Mouse (Mus musculus) T-helper 2 cell (primary cell): ENCODE results near the gene Zfhx3.

ENCODE experiments used
- in situ Hi-C: fragments of 300-600 bp; cut with MboI, MseI; formaldehyde crosslinking; loops from one replicate; pipeline ENCODE4 v1.15.1; 2025; ENCODE audit warnings: high pct_unique_total_duplicates

Gene Zfhx3

DNA sequence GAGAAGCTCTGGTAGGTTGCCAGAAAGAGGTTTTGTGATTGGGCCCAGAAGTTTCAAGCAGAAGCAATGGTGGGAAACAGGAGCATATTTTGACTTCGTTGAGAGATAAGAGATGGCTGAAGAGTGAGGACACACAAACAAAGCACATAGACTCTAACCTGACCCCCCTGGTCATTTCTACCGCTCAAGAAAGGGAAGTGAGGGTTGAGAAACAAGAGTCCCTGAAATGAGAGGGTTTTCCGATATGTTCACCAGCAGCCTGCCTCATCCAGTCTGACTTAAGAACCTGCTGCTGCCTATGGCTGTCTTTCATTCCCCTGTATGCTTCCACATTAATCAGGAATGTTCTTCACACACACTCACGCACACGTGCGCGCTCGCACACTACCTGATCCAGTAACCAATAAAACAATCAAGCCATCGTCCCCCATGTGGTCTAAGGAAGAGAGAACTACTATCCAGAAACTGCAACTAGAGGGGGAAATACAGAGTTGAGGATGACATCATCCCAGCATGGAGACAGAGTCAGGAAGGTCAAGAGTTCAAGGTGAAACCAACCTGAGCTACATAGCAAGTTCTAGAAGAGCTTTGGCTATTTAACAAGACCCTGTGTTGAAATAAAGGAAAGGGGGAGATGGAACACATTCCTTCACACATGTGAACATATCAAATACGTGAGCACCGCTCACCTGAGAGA lies 649.7 kb downstream of the Zfhx3 start:
- in situ Hi-C loops: no loop called here

DNA sequence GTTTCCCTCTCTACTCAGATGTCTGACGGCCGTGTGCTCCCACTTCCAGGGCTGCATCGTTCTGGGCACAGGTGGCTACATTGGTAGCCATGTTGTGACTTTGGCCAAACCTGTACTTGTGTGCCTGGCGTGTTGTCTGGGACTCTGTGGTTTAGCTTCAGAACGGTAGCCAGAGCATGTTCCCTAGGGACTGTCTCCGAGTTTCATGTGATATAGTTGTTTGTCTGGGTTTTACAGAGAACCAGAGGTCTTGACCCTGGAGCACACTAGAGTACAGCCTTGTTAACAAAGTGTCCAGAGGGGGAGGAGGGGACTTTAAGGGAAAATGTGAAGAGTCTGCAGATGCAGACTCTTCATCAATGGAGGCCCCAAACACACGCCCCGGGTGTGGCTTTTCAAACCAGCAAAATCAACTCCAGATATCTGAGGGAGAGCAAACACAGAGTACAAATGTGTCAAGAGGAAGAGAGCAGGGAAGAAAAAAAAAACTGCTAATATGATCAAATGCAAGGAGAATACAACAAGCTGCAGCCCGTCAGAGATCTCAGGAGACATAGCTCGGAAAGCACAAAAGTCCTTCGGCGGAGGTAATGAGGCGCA lies 650.6 kb downstream of the Zfhx3 start:
- in situ Hi-C loops: no loop called here

DNA sequence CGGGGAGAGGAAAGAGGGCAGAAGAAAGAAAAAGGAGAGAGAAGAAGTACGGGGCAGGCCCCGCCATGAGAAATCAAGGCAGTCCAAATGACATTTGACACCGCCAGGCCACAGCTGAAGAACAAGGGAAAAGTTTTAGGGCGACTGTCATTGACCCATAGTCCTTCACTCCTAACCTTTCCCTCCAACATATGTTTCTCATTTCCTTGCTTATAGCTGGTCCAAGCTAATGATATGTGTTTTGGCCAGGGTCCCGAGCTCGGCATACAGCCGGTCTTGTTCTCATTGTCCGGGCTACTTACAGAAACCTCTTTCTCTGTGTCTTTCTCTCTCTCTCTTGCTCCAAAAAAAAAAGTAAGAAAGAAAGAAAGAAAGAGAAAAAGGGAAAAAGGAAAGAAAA lies 651.4 kb downstream of the Zfhx3 start:
- in situ Hi-C loops: no loop called here

DNA sequence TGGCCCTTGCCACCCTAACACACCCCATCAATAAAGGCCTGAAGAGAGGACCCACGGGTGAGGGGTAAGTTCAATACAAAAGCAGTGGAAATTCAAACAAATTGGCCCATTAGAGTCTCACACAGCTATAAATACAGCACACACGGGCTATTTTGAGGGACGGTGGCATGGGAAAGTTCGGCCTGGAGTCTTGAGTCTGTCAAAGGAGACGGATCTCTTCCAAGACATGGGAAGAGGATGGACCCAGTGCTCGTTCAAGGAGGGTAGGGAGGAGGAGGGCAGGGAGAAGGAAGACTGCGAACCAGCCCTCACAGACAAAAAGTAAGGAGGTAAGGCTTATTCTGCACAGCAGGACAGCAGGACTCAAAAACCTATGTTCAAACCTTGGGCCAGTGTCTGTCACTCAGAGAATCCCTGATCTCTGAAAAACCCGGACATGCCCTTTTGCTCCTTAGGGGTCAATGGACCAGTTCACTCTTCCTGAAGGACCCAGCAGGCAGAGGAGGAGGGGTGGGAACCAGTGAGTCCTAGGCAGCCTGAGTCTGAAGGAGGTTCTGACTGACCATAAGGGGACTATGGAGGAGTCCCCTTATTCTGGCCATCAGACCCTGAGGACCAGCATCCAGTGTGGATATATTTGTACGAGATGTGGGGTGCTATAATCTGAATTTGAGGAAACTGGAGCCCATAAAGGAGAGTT lies 652.1 kb downstream of the Zfhx3 start:
- in situ Hi-C loops: no loop called here

DNA sequence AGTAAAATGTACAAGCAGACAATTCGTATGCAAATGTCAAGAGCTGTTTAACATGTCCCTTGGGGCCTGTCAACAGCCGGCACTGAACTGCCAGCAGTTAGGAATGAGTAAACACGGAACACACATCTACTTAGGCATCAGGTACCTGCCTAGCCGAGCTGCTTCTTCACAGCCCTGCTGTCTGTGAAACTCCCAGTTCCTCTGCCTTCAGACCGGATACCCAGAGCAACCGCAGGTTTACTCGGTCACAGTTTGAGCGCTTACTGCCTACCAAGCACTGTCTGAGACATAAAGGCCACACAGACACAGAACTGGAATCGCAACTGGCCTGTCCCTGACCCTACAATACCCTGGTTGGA lies 652.6 kb downstream of the Zfhx3 start:
- in situ Hi-C loops: no loop called here

DNA sequence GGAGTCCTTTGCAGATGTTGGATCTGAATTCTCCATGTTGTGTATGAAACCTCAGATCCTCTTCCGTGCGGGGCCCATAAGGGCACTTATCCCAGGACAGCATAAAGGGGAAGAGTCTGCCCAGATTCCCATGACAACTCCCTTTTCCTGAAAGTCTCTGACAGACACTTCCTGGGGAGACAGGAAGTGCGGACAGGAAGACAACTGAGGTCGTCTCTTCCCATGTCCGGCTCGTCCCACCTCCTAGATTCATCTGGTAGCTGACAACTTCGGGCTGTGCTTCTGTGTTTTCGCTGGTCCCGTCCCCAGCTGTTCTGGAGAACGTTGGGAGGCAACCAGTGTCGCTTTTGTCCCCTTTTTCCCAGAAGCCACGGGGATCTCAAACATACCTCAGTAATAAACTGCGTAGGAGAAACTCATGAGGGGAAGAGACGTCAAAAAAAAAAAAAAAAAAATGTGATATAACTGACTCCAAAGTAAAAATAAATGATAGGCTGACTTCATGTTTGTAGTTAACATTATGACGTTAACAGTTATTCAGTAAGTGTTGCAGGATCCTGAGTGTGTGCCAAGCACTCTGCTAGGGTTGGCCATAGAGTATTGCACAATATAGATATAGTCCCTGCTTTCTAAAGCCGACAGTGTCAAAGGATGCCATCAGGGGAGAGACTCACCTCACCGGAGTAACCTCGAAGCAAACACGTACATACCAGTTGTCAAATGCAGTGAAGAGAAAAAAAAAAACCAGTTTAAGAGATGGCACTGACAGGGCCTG lies 653.5 kb downstream of the Zfhx3 start:
- in situ Hi-C loops: no loop called here

DNA sequence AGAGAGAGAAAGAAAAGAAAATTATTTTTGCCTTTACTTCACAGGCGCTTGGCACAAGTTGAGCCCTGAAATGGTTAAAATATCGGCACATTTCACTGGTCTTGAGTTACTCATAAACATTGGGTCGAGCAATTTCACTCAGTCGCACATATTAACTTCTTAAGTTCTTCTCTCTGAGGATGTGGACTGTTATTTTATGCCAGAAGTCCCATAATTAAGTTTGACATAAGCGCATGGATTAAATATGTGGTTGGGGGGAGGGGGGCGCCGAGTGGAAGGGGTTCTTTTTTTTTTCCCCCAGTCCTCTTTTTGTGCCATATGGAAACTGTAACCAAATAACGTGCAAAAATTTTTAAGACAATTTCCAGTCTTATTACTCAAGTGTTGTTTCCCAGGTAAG lies 656.6 kb downstream of the Zfhx3 start:
- in situ Hi-C loops: no loop called here

DNA sequence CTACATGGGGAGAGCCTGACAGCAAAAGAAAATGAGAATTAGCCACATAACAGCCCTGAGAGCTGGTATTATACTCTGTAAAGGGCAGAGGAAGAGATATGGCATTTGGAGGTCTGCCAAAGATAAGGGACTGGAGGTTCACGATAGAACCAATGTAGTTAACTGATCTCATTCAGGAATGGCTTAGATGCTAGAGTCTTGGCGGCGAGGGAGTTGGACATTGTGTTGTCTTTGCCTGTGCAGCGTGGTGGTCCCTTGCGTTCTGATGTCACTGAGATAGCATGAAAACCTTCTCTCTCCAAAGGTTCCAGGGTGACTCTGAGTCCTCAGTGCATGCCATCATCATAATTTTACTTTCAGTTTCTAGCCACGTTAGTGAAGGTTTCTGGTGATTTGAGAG lies 657.1 kb downstream of the Zfhx3 start:
- in situ Hi-C loops: no loop called here

DNA sequence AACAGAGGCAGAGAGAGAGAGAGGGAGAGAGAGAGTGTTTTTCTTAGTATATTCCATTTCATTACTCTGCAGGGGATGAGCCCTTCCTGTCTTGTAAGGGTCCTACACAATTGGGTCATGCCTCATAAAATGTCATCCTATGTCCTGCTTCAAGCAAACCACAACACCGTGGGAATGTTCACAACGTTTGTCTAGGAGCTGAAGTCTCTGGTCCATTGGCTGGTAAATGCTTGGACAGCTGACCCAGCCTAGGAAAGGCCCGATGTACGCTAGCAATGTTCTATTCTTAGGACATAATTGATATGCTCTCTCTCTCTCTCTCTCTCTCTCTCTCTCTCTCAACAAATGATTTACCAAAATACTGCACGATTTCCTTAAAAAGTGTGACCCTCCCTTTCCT lies 666.2 kb downstream of the Zfhx3 start:
- in situ Hi-C loops: no loop called here

DNA sequence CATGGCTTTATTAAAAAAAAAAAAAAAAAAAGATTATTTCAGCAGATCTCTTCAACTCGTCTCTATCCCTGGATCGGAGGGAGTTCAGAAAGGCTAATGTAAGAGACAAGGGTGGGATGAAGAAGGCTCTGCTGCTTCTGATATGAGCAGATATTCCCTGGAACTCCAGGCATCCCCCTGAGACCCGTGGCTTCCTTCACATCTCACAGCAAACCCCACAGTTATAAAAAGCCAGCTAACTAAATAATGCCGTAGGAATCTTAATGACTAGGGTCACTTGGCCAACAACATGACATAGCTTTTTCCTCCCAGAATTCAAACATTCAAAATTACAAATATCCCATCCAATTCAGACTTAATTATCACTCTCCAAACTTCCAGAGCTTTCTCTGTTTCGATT lies 666.7 kb downstream of the Zfhx3 start:
- in situ Hi-C loops: no loop called here

DNA sequence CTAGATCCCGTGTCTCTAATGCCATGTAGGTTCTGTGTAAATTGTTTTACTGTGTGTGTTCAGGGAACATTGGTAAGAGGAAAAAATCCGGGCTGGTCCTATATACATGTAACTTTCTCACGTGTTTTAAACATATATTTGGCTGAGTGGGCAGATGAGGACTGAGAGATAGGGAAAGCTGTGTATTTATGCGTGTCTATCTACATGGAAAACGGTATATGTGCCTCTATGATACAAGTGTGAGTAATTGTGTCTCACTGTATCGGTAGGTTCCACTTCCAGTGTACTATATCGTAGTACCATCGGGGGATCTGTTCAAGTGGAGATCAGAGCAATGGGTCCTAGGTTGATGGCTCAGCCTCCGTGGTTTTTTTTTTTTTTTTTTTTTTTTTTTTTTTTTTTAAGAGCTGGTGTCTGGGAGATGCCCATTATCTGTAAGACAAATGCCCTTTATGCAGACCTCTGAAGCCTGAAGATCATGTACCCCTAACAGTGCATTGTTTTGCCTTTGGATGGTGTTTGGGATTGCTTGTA lies 668.8 kb downstream of the Zfhx3 start:
- in situ Hi-C loops: no loop called here

DNA sequence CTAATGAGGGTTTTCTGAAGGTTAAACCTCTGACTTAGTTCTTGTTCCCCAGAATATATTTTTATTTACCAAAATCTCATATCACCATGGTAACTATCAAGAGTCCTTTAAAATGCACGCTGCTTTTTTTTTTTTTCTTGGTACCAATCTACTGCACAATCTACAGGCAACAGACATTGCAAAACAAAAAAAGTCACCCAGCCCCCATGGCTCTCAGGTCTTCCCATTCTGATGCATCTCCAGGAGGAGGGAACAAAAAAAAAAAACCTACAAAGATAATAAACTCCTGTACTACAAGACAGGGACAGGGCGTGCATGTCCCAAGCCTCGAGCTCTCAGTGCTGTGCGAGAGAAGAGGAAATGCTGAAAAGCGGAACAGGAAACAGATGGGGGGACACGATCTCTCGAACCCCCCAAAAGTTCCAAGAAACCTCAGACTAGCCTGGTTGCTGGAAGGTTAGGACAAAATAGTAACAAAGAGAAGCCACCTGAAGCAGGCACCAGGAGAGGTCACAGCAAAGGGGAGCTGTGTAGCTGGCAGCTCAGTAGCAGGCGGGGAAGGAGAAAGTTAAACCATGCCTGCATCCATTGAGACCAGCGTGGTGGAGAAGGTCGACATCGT lies 669.5 kb downstream of the Zfhx3 start:
- in situ Hi-C loops: no loop called here

DNA sequence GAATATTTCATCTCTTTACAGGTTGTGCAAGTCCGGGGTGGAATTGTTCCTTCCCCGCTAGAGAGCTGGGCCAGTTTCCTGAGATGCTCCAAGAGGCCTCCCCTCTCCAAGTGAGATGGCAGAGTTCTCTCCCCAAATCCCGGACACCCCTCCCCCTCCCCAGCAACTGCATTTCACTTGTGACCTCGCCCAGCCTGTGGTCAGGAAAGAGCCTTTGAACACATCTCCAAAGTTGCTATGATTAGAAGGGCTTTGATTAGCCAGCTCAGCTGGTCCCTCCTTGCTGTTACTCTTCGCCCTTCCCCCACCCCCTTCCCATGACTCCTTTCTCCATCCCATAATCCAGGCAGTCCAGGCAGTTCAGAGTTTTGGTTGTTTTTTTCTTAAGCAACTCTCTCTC lies 670.4 kb downstream of the Zfhx3 start:
- in situ Hi-C loops: no loop called here

DNA sequence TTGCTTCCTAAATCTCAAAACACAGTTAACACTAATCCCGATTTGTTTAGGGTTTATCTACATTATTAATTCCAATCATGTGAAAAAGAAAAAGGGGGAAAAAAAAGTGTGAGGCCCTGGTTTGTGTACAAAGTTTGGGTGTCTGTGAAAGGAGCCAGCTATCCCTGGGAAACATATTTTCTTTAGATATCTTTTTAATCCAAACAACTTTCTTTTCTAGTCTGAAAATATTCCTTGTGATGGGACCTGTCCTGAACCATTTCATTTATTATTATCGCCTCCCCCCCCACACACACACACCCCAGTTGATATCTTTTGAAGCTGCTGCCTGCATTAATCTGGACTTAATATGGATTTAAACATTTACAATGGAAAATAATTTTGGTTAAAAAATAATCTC lies 670.8 kb downstream of the Zfhx3 start:
- in situ Hi-C loops: no loop called here

DNA sequence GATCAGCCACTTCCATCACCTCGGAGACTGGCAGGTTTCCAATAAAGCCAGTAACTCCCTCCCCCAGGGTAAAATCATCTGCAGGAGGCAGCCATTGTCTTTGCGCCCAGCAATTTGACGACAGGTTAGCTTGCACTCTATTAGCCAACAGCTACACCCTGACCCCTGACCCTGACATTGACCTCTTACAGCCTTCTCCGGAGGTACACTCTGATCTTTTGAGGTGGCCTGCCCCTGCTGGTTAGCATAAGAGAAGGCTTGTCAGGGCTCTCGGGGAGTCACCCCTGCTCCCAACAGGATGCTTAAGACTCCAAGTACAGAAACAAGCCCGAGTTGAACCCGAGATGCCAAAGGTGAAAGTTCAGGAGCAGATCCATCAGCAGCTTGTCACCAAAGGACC lies 678.9 kb downstream of the Zfhx3 start:
- in situ Hi-C loops: no loop called here

DNA sequence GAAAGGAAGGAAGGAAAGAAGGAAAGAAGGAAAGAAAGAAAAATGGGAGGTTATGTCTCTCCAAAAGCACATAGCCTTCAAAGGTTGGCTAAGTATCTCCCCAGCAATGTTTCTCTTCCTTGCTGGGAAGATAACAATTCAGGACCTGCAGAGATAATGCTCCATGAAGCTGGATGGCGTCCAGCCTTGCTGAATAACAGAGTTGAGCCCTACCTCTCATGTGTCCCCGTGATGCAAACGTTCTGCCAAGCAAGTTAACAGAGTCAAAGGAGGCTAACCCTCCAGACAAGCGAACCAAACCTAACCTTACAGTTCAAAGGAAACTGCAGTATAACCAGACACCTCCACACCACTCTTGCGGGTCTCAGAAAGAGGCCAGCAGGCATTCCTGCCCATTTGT lies 681.2 kb downstream of the Zfhx3 start:
- in situ Hi-C loops: no loop called here

DNA sequence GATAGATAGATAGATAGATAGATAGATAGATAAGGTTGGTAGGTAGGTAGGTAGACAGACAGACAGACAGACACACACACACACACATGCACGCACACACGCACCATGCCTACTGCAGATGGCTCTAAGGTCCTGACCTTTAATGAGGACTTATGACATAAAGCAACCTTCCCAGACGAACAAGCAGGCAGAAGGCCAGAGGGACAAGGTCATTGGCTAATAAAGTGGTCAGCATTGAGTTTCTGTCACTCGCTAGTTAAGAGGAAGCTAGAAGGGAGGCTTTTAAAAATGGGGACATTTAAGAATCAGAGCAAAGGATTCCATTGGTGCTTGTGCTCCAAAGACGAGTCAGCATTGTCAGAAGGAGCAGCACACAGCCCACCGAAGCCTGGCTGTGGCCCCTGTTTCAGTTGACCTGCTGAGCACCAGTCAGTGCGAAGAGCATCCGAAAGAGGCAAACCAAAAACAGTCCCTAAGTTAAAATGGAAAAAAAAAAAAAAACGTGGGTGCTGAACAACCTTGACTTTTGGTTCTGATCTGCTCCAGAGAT lies 683.2 kb downstream of the Zfhx3 start:
- in situ Hi-C loops: no loop called here

DNA sequence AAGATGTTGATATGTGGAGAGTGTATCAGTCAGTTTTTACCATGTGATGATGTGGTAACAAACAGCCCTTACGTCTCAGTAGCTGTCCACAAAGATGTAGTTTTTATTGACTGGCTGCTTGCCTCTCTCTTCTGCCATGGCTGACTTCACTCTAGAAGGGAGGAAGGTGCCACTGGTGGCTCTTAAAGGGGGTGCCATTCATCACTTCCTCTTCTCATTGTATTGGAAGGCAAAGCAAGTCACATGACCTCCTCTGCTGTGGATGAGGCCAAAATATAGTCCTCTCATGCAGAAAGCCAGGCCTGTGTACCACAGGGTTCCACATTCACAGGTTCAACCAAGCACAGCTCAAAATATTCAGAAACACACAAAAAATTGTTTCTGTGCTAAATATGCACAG lies 688.6 kb downstream of the Zfhx3 start:
- in situ Hi-C loops: no loop called here

DNA sequence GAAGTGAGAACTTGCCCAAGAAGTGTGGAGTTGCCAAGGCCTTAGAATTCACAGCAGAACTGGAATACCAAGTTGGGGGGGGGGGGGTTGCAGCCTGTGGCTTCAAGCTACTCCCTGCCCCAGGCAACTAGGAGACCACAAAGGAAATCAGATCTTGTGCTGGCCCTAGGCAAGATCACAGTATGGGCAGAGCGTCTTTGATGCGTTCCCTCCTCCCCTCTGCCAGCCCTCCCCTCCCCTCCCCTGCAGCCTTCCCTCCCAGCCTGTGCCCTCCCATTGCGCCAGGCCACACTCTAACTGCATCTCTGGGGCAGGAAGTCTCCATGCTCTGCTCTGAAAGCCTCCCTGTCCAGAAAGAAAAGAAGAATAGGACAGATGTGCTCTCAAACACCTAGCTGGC lies 691.8 kb downstream of the Zfhx3 start:
- in situ Hi-C loops: no loop called here

DNA sequence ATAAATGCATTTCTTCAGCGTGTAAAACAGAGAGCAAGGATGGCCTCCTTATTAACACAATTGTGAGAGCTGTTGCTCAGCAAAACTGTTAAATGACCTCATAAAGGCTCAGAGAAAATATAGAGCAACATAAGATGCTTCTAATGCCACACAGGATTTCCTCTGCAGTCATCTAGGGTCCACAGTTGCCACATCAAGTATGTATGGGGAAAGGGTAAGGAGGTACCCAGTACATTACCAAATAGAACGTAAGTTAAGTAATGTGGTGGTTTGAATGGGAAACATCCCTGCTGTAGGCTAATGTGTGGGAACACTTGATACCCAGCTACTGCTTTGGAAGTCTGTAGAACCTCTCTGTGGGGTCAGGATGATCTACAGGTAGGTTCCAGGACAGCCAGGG lies 695.4 kb downstream of the Zfhx3 start:
- in situ Hi-C loops: no loop called here

DNA sequence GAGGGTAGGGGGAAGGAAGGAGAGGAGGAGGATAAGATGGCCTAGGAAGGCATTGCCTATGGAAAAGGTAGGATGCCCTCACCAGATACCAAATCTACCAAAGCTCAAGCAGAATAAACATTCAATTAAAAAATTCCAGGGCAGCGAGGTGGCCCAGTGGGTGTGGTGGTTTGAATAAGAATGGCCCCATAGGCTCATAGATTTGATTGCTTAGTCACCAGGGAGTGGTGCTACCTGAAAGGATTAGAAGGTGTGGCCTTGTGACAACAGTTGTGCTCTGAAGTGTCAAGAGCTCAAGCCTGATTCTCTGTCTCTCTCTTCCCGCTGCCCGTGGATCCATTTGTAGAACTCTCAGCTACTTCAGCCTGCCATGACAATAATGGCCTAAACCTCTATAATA lies 703.2 kb downstream of the Zfhx3 start:
- in situ Hi-C loops: no loop called here

DNA sequence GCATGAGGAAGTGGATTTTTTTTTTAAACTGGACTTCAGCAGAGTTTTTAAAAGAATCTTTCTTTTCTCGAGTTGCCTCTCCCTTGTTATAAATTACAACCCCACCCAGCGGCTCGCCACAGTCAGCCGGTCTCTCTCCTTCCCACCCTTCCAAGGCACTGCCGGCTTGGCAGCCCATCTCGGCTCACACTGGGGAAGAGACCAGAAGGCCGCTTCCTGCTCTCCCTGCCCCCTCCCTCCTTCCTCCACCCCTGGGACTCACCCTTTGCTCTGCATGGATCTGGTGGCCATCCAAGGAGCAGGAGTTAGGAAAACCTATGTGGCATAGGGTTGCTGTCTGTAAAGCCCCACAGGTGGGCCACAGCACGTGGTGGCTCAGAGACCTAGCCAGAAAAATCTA lies 705.1 kb downstream of the Zfhx3 start:
- in situ Hi-C loops: no loop called here
